14 mouse cellular contexts compared by ENCODE assay signal in the genomic region with DNA sequence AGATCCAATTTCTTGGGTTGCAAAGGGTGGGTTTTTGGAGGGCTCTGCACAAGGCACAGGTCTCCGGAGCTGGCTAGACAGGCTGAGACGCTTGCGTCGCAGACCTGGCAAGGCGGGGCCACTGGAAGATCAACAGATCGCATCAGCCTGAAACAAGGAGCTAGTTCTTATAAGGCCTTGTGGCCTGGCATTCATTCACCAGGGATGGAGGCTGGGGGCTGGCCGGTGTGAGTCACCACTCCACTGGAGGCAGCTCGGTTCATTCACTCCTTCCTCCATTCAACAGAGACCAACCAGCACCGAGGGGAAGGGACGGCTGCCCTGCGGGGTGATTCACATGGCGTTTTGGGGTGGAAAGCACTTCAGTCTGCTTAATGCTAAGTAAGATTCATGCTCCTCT. TPM values are rescaled to one million over a fixed set of nuclear protein-coding genes. Genes with fewer than 3 reads are reported as not detected.
DNase-seq lines count a peak whose midpoint lies in the region; ATAC-seq lines count a peak whose summit lies in the region.
"Had no signal": no experiment of that assay in that cellular context is flagged by ENCODE, and none has a peak within 500 bp of the region (broad histone marks: within the 10 kb centered on the region; RNA-seq: fewer than 3 reads in every experiment).

No protein-coding gene starts in this region.

- peak; percentile 33 for ATAC-seq in kidney, embryonic 14.5 days (ENCODE audit: low FRiP score, low TSS enrichment)
- ATAC-seq: forebrain, embryonic 14.5 days; inflammation-experienced regulatory T-cells, adult 6 months had no signal

- H3K9me3 ChIP-seq in kidney, embryonic 14.5 days (ENCODE audit: control insufficient read depth, low read length): no peaks in the 10 kb centered on the region
- no peaks in the 10 kb centered on the region for H3K9me3 ChIP-seq in limb, embryonic 10.5 days (replicated peaks)

- H3K9ac ChIP-seq in kidney, embryonic 14.5 days (ENCODE audit: low read depth, low read length): no peak overlapping the region
- H3K9ac ChIP-seq: liver, embryonic 14.5 days had no signal

- H3K4me3 ChIP-seq in kidney, embryonic 14.5 days (ENCODE audit: low read length): no peak overlapping the region
- H3K4me3 ChIP-seq in limb, embryonic 10.5 days: no peak overlapping the region

- no peak overlapping the region for H3K4me2 ChIP-seq in kidney, embryonic 14.5 days (replicated peaks; ENCODE audit: low read depth, low read length)

- peaks cover 2% of the 10 kb centered on the region; the same call in 1 of the 2 replicates for H3K27me3 ChIP-seq in kidney, embryonic 14.5 days (ENCODE audit: control insufficient read depth, insufficient read depth, low read length)
- peaks cover 26% of the 10 kb centered on the region for H3K27me3 ChIP-seq in limb, embryonic 10.5 days (ENCODE audit: low read depth, poor library complexity, severe bottlenecking)

- no peaks in the 10 kb centered on the region for H3K36me3 ChIP-seq in kidney, embryonic 14.5 days (ENCODE audit: control insufficient read depth, insufficient read depth, low read length)
- no peaks in the 10 kb centered on the region for H3K36me3 ChIP-seq in limb, embryonic 10.5 days
- H3K36me3 ChIP-seq: G1E had no signal

- 55% methylated on average over 12 of the region's 12 CpGs for WGBS in kidney, embryonic 14.5 days
- WGBS in limb, embryonic 10.5 days: 76% methylated on average over 12 of the region's 12 CpGs

- H3K4me1 ChIP-seq in kidney, embryonic 14.5 days (ENCODE audit: control insufficient read depth, insufficient read depth, low read length): peaks cover 37% of the 10 kb centered on the region
- H3K4me1 ChIP-seq in limb, embryonic 10.5 days: peaks cover 78% of the 10 kb centered on the region

- H3K27ac ChIP-seq in kidney, embryonic 14.5 days (ENCODE audit: low read depth, low read length): peak overlapping the region; percentile 6; the same call in 1 of the 2 replicates
- peak overlapping the region; percentile 67 for H3K27ac ChIP-seq in limb, embryonic 10.5 days
- H3K27ac ChIP-seq: liver, embryonic 14.5 days had no signal

- DNase-seq in adrenal gland, postnatal 10 days: peak; percentile 26
- no peak for DNase-seq in adrenal gland, adult 2 months
- no peak for DNase-seq in kidney, adult 8-10 months
- DNase-seq in 416B (ENCODE audit: low read depth): peak; percentile 88
- no peak for DNase-seq in limb, embryonic 10.5 days (ENCODE audit: low spot score)
- DNase-seq in neural tube, embryonic 10.5 days (ENCODE audit: extremely low spot score, low spot score): no peak
- no peak for DNase-seq in thymus, adult 18-20 months
- DNase-seq: cerebellum, adult 11-12 months; heart, postnatal 10 days had no signal

RNA-seq across cellular contexts. Expression of a gene that starts 52.1 kb away (rescaled TPM):
- total RNA-seq in adrenal gland, postnatal 10 days (2021): 1 to 10 TPM; 2.7 to 5.0 TPM
- 1 to 10 TPM; 3.5 to 4.9 TPM for total RNA-seq in adrenal gland, adult 2 months (2021)
- polyA plus RNA-seq in adrenal gland, adult 2 months (2012; rRNA removed): 2.8 and 4.7 TPM in 2 replicates
- polyA plus RNA-seq in kidney, embryonic 14.5 days (2014; fragmentation: Nextera tagmentation; extraction: Ambion mirVana): 1.7 and 2.7 TPM in 2 replicates
- polyA plus RNA-seq in limb, embryonic 10.5 days (2016; fragmentation: Nextera tagmentation; extraction: Ambion mirVana): 1.0 and 3.2 TPM in 2 replicates
- polyA plus RNA-seq: G1E had no signal

Comparison
In these comparisons a context has a peak if more than half of its experiments do, and no peak if none do; other contexts are left out.
1. DNase-seq: peak in adrenal gland, postnatal 10 days (single experiment) and 416B (single experiment); none in adrenal gland, adult 2 months (single experiment), kidney, adult 8-10 months (0 of 2), limb, embryonic 10.5 days (single experiment), neural tube, embryonic 10.5 days (single experiment) and thymus, adult 18-20 months (0 of 2).